Mouse (Mus musculus) stomach, embryonic 16.5 days (tissue): ENCODE data around the gene Astl. TPM values are rescaled to one million over a fixed set of nuclear protein-coding genes. Genes with fewer than 3 reads are reported as not detected.

Source experiments
- ATAC-seq: fragments of 200-750 bp; cut with Nextera tagmentation; 2 replicates; pipeline ENCODE4 v1.8.0; 2017; ENCODE audit warnings: moderate number of reproducible peaks, moderate TSS enrichment; ENCODE audit not compliant: insufficient read depth, low FRiP score
- H3K27ac ChIP-seq: fragments of 300-500 bp; sonication (generic); 2 replicates; pipeline ENCODE4 v1.5.1; 2014; ENCODE audit warnings: low read length
- H3K27me3 ChIP-seq: fragments of 300-500 bp; sonication (generic); 2 replicates; pipeline ENCODE4 v1.6.1; 2014; ENCODE audit warnings: low read length, control low read depth, mixed read lengths; ENCODE audit not compliant: control insufficient read depth, insufficient read depth
- H3K36me3 ChIP-seq: fragments of 300-500 bp; sonication (generic); 2 replicates; pipeline ENCODE4 v1.6.1; 2014; ENCODE audit warnings: low read length; ENCODE audit not compliant: control insufficient read depth, insufficient read depth
- H3K4me1 ChIP-seq: fragments of 300-500 bp; sonication (generic); 2 replicates; pipeline ENCODE4 v1.6.1; 2014; ENCODE audit warnings: low read length, control low read depth, mixed read lengths; ENCODE audit not compliant: control insufficient read depth, insufficient read depth
- H3K4me2 ChIP-seq: fragments of 300-500 bp; sonication (generic); 2 replicates; pipeline ENCODE4 v1.6.1; 2014; ENCODE audit warnings: low read depth, low read length, mixed read lengths
- H3K4me3 ChIP-seq: fragments of 300-500 bp; sonication (generic); replicated peaks from 2 replicates; pipeline ENCODE4 v1.5.1; 2014; ENCODE audit warnings: mild to moderate bottlenecking, low read length
- H3K9ac ChIP-seq: fragments of 300-500 bp; sonication (generic); 2 replicates; pipeline ENCODE4 v1.6.1; 2014; ENCODE audit warnings: low read length
- H3K9me3 ChIP-seq: fragments of 300-500 bp; sonication (generic); replicated peaks from 2 replicates; pipeline ENCODE4 v1.6.1; 2016; ENCODE audit warnings: low read length, control low read depth; ENCODE audit not compliant: control insufficient read depth
- WGBS: fragments of 180-500 bp; shearing (Covaris S2); extraction: QIAGEN DNeasy Blood & Tissue Kit; methylation state at CpG from one replicate; pipeline ENCODE4 v1.1.7; 2014; 5-methylcytosine and 5-hydroxymethylcytosine counted together
- polyA plus RNA-seq: library from polyadenylated mRNA; unstranded; fragments of >200 nt; fragmentation: Nextera tagmentation; extraction: Ambion mirVana; gene quantifications from 2 replicates; pipeline ENCODE4 v1.2.1, GENCODE M21; 2015

Astl gene
- polyA plus RNA-seq, 1 experiment from 2014 or later: not detected

DNA sequence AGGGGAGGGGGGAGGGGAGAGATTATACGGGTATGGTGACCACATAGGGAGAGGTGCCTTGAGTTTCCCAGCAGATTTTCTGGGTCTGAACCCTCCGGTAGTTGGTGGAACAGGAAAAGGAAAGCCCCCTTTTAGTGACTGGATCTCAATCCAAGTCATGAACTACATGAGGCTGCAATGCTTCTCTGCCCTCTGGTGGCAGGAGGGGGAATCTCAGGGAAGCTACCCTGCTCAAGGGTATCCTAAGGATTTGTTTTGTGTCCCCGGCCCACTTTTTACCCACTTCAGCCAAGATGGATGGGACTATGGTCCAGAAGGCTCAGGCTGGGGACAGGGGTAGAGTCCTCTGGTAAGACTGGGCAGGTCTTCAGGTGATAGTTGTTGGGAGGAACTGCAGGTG, 2.7 kb downstream of the Astl start:
- no peaks in the 10 kb centered on the region for H3K4me1 ChIP-seq
- ATAC-seq: no peak
- H3K4me2 ChIP-seq: no peak overlapping the region
- no peak overlapping the region for H3K4me3 ChIP-seq
- H3K36me3 ChIP-seq: no peaks in the 10 kb centered on the region
- H3K9me3 ChIP-seq: no peaks in the 10 kb centered on the region
- H3K9ac ChIP-seq: no peak overlapping the region
- no peak overlapping the region for H3K27ac ChIP-seq
- WGBS: 11% methylated on average over 3 of the region's 3 CpGs
- H3K27me3 ChIP-seq: peaks cover 14% of the 10 kb centered on the region

- no peaks in the 10 kb centered on the region for H3K9me3 ChIP-seq
- ATAC-seq: no peak
- H3K4me3 ChIP-seq: no peak overlapping the region
- no peak overlapping the region for H3K4me2 ChIP-seq
- whole genome bisulfite sequencing: 75% methylated on average over 1 of the region's 1 CpGs
- no peaks in the 10 kb centered on the region for H3K4me1 ChIP-seq
- H3K9ac ChIP-seq: no peak overlapping the region
- no peaks in the 10 kb centered on the region for H3K27me3 ChIP-seq
- no peak overlapping the region for H3K27ac ChIP-seq
- no peaks in the 10 kb centered on the region for H3K36me3 ChIP-seq
Measured at GRCm38 (mm10) chr2:127346334-127346733, 7.9 kb downstream of the Astl start.

DNA sequence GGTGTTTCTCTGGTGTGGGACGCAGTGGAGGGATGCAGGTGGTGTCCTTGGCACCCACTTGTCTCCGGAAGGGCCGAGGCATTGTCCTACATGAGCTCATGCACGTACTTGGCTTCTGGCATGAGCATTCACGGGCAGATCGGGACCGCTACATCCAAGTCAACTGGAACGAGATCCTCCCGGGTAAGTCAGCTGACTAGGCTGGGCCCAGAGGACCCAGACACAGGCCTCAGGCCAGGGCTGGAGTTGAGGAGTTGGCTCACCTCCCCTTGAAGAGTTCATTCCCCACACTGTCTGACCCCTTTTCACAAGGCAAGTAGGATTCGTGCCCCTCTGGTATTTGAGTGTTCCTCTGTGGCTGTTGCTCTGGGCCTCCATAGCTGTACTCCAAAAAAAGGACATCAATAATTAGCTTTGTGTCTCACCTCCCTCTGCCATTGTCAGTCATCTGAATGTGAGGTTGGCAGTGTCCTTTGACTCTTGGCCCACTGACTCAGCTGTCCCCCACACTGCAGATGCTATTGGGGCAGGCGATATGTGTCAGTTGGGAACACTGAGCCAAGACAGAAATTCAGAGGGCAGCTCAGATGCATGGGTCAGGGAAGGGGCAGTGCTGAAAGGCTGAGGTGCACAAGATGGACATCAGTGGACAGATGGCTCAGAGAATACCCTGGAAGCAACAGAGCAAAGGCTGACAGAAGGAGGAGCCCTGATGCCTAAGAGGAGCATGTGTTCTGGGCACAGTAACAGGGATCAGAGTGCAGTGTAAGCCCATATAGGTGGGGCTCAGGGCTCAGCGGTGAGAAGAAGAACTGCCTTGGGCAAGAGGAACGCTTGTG, 8.9 kb downstream of the Astl start:
- Histone ChIP-seq H3K9me3 (no peaks in the 10 kb centered on the region), H3K4me3 (no peak overlapping the region), H3K4me2 (no peak overlapping the region), H3K27me3 (no peaks in the 10 kb centered on the region), H3K9ac (no peak overlapping the region), H3K27ac (no peak overlapping the region), H3K4me1 (no peaks in the 10 kb centered on the region), H3K36me3 (no peaks in the 10 kb centered on the region)
- WGBS: 74% methylated on average over 13 of the region's 13 CpGs
- ATAC-seq: no peak

DNA sequence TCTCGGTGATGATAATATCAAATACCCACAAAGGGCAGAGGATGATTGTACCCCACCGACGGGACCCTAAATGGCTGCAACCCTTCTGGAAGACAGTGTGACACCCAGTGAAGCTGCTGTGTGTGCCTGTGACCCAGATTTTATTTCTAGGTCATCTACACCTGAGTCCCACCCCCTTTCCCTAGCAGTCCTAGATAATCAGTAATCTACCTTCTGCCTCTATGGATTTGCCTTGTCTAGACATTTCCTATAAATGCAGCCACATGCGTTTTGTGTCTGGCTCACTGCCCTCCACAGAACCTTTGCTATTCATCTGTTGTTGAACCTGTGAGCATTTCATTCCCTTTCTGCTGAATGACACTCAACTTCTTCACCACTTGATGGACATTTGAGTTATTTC, 15.4 kb downstream of the Astl start:
- Histone ChIP-seq H3K27me3 (no peaks in the 10 kb centered on the region), H3K4me1 (no peaks in the 10 kb centered on the region), H3K4me2 (no peak overlapping the region), H3K36me3 (no peaks in the 10 kb centered on the region), H3K27ac (no peak overlapping the region), H3K4me3 (no peak overlapping the region), H3K9ac (no peak overlapping the region), H3K9me3 (no peaks in the 10 kb centered on the region)
- 85% methylated on average over 4 of the region's 4 CpGs for WGBS
- ATAC-seq: no peak

GRCm38 (mm10) chr2:127362459-127363281, 24.2 kb downstream of the Astl start, which contains the start of gene Adra2b:
Gene Adra2b (plus strand): TSS chr2:127363208.
- H3K27me3 ChIP-seq: peaks cover 57% of the 10 kb centered on the region
- peak within 1 kb of the TSS; percentile 44 for H3K9ac ChIP-seq
- H3K4me2 ChIP-seq: peak within 1 kb of the TSS; percentile 80
- no peaks in the 10 kb centered on the region for H3K9me3 ChIP-seq
- H3K27ac ChIP-seq: no peak within 1 kb of the TSS
- WGBS: under 1% methylated on average over 49 of the region's 49 CpGs
- no peaks in the 10 kb centered on the region for H3K36me3 ChIP-seq
- H3K4me3 ChIP-seq: peak within 1 kb of the TSS; percentile 49
- peaks cover 14% of the 10 kb centered on the region for H3K4me1 ChIP-seq
- ATAC-seq: peak; percentile 81

- Histone ChIP-seq H3K4me2 (peak overlapping the region; percentile 80), H3K4me1 (peaks cover 14% of the 10 kb centered on the region), H3K9me3 (no peaks in the 10 kb centered on the region), H3K36me3 (no peaks in the 10 kb centered on the region), H3K27ac (no peak overlapping the region), H3K27me3 (peaks cover 57% of the 10 kb centered on the region), H3K9ac (peak overlapping the region; percentile 44), H3K4me3 (peak overlapping the region; percentile 49)
- peak; percentile 4; the same call in 1 of the 2 replicates for ATAC-seq
- WGBS: under 1% methylated on average over 28 of the region's 28 CpGs
Measured at GRCm38 (mm10) chr2:127363282-127363652, 24.8 kb downstream of the Astl start.

- no peak for ATAC-seq
- Histone ChIP-seq H3K27ac (no peak overlapping the region), H3K27me3 (peaks cover 57% of the 10 kb centered on the region), H3K9ac (peak overlapping the region; percentile 44), H3K9me3 (no peaks in the 10 kb centered on the region), H3K4me1 (peaks cover 14% of the 10 kb centered on the region), H3K36me3 (no peaks in the 10 kb centered on the region), H3K4me3 (peak overlapping the region; percentile 49), H3K4me2 (peak overlapping the region; percentile 80)
- WGBS: 5% methylated on average over 20 of the region's 20 CpGs
Measured at GRCm38 (mm10) chr2:127363696-127364095, 25.3 kb downstream of the Astl start.

DNA sequence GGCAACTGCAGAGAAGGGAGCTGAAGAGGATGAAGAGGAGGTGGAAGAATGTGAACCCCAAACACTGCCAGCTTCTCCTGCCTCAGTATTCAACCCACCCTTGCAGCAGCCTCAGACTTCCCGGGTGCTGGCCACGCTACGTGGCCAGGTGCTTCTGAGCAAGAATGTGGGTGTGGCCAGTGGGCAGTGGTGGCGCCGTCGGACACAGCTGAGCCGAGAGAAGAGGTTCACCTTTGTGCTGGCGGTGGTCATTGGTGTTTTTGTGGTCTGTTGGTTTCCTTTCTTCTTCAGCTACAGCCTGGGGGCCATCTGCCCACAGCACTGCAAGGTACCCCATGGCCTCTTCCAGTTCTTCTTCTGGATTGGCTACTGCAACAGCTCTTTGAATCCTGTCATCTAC, 26.0 kb downstream of the Astl start:
- Histone ChIP-seq H3K27ac (no peak overlapping the region), H3K36me3 (no peaks in the 10 kb centered on the region), H3K4me3 (peak overlapping the region; percentile 49), H3K4me2 (no peak overlapping the region), H3K9ac (no peak overlapping the region), H3K9me3 (no peaks in the 10 kb centered on the region), H3K27me3 (peaks cover 57% of the 10 kb centered on the region), H3K4me1 (peaks cover 14% of the 10 kb centered on the region)
- 8% methylated on average over 8 of the region's 8 CpGs for WGBS
- no peak for ATAC-seq
